Mouse (Mus musculus) small intestine, adult 2 months (tissue): ENCODE data around the gene Patj.

Source experiments
- CTCF ChIP-seq: fragments of 200-500 bp; IDR thresholded peaks from 2 replicates; pipeline ENCODE4 v1.5.1; 2012; ENCODE audit warnings: low read depth, mild to moderate bottlenecking, control low read depth, inconsistent platforms, low read length, moderate library complexity, mixed read lengths; ENCODE audit not compliant: insufficient replicate concordance, insufficient read length; ENCODE audit errors: extremely low read depth
- POLR2A ChIP-seq: fragments of 200-500 bp; IDR thresholded peaks from 2 replicates; pipeline ENCODE4 v1.6.1; 2012; ENCODE audit warnings: low read depth, mild to moderate bottlenecking, control low read depth, inconsistent platforms, low read length, moderate library complexity

DNA sequence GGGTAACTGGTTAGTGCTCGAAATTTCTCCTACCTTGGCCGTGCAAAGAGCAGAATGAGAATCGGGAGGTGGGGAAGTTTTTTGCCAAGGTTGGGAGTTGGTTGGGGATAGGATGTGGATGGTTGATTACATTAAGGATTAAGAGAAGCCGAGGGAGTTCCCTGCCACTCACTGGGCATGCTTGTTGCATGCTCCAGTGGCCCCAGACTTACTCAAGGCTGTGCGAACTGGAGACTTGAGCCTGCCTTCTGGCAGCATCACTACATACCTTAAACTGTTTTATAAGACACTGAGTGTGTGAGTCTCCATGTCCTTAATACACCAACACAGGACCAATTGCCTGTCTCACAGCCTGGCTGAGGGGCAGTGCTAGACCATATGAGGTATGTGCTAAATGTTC lies 188.4 kb downstream of the Patj start:
- TF ChIP-seq CTCF (no peak), POLR2A (no peak)
